Mouse (Mus musculus) midbrain, embryonic 16.5 days (tissue): ENCODE results near the gene Fuz. TPM values are rescaled to one million over a fixed set of nuclear protein-coding genes. Genes with fewer than 3 reads are reported as not detected.
A peak's percentile ranks its signal among the peaks of the same experiment; 100 is the strongest.
"Not testable (repeated sequence)": the region's sequence is repeated elsewhere in the genome, so short reads cannot be mapped to it uniquely, and the experiment has no call there.

Experiments used
- ATAC-seq: fragments of 200-750 bp; cut with Nextera tagmentation; 2 replicates; pipeline ENCODE4 v1.8.0; 2017; ENCODE audit warnings: moderate TSS enrichment
- H3K27ac ChIP-seq: fragments of 300-500 bp; sonication (generic); 2 replicates; pipeline ENCODE4 v1.5.1; 2014; ENCODE audit warnings: mild to moderate bottlenecking, low read length, mixed read lengths
- H3K27me3 ChIP-seq: fragments of 300-500 bp; sonication (generic); 2 replicates; pipeline ENCODE4 v1.6.1; 2014; ENCODE audit warnings: low read depth, low read length, mixed read lengths; ENCODE audit not compliant: control insufficient read depth, insufficient read depth
- H3K36me3 ChIP-seq: fragments of 300-500 bp; sonication (generic); 2 replicates; pipeline ENCODE4 v1.6.1; 2014; ENCODE audit warnings: mild to moderate bottlenecking, low read length, moderate library complexity, mixed read lengths; ENCODE audit not compliant: control insufficient read depth, insufficient read depth
- H3K4me1 ChIP-seq: fragments of 300-500 bp; sonication (generic); 2 replicates; pipeline ENCODE4 v1.6.1; 2014; ENCODE audit warnings: mild to moderate bottlenecking, low read length, mixed read lengths; ENCODE audit not compliant: control insufficient read depth, insufficient read depth
- H3K4me2 ChIP-seq: fragments of 300-500 bp; sonication (generic); 2 replicates; pipeline ENCODE4 v1.6.1; 2014; ENCODE audit warnings: mild to moderate bottlenecking, low read length, mixed read lengths
- H3K4me3 ChIP-seq: fragments of 300-500 bp; sonication (generic); 2 replicates; pipeline ENCODE4 v1.5.1; 2014; ENCODE audit warnings: low read depth, mild to moderate bottlenecking, low read length, moderate library complexity, mixed read lengths
- H3K9ac ChIP-seq: fragments of 300-500 bp; sonication (generic); 2 replicates; pipeline ENCODE4 v1.6.1; 2014; ENCODE audit warnings: low read depth, low read length, mixed read lengths
- H3K9me3 ChIP-seq: fragments of 300-500 bp; sonication (generic); replicated peaks from 2 replicates; pipeline ENCODE4 v1.6.1; 2014; ENCODE audit warnings: mild to moderate bottlenecking, low read length, mixed read lengths; ENCODE audit not compliant: control insufficient read depth, poor library complexity, severe bottlenecking
- WGBS: fragments of 180-500 bp; shearing (Covaris S2); extraction: QIAGEN DNeasy Blood & Tissue Kit; methylation state at CpG from one replicate; pipeline ENCODE4 v1.1.7; 2014; 5-methylcytosine and 5-hydroxymethylcytosine counted together
- polyA plus RNA-seq: library from polyadenylated mRNA; unstranded; fragments of >200 nt; fragmentation: Nextera tagmentation; extraction: Ambion mirVana; gene quantifications from 2 replicates; pipeline ENCODE4 v1.2.1, GENCODE M21; 2015

The Fuz gene
- polyA plus RNA-seq, 1 experiment from 2014 or later, result 20.0 TPM

DNA sequence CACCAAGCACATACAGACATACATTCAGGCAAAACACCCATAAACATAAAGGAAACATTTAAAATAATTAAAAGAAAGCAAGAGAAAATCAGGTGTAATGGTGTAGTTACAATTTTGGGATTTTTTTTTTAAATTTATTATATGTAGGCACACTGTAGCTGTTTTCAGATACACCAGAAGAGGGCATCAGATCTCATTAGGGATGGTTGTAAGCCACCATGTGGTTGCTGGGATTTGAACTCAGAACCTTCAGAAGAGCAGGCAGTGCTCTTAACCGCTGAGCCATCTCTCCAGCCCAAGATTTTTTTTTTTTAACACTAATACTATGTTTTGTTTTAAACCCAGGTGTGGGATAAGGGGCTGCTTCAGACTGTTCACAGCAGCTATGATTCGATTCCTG lies 24.1 kb upstream of the Fuz start:
- H3K9me3 ChIP-seq, H3K36me3 ChIP-seq, H3K27ac ChIP-seq, H3K27me3 ChIP-seq, ATAC-seq, H3K9ac ChIP-seq, H3K4me3 ChIP-seq, H3K4me2 ChIP-seq: not testable (repeated sequence)
- H3K4me1 ChIP-seq, result peaks cover 23% of the 10 kb centered on the region
- 88% methylated on average over 2 of the region's 2 CpGs for WGBS

DNA sequence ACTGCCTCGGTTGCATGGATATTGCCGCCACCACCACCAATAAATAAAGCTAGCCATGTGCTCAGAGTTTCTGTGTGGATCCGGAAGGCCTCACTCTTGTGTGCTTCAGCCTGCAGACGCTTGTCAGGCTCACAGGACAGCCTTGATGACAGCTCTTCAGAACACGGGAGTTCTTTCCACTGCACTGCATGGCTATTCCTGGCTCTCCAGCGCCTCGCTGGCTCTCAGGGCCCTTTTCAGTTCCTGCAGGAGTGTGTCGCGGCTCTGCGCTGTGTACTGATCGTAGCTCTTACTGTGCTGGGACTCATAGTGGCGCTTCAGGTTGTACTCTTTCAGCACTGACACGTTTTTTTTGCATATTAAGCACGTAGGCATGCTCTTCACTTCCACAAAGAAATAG lies 18.0 kb upstream of the Fuz start:
- H3K27me3 ChIP-seq, result no peaks in the 10 kb centered on the region
- no peaks in the 10 kb centered on the region for H3K9me3 ChIP-seq
- no peaks in the 10 kb centered on the region for H3K4me1 ChIP-seq
- no peak overlapping the region for H3K4me3 ChIP-seq
- no peak for ATAC-seq
- H3K4me2 ChIP-seq, result no peak overlapping the region
- peaks cover 49% of the 10 kb centered on the region for H3K36me3 ChIP-seq
- H3K9ac ChIP-seq, result no peak overlapping the region
- 89% methylated on average over 14 of the region's 14 CpGs for WGBS
- no peak overlapping the region for H3K27ac ChIP-seq

DNA sequence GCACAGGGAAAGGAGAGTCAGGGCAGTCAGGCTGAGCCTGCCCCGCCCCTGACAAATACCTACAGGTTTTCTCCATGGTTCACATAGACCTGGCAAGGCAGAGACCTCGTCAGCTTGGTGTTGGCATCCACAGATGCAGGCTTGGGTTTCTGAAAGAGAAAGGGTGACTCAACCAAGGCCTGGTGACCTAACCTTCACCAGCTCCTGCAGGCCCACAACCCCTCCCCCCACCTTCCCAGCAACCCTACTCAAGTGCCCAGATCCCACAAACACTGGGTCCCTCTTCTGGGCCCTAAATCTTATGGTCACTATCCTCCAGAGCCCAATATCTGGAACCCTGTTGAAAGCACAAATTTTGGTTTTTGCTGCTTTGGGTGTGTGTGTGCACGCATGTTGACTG lies 12.8 kb upstream of the Fuz start:
- ATAC-seq, result no peak
- Histone ChIP-seq H3K4me3 (no peak overlapping the region), H3K27ac (no peak overlapping the region), H3K36me3 (peaks cover 61% of the 10 kb centered on the region), H3K4me1 (no peaks in the 10 kb centered on the region), H3K9me3 (no peaks in the 10 kb centered on the region), H3K27me3 (no peaks in the 10 kb centered on the region), H3K9ac (no peak overlapping the region), H3K4me2 (no peak overlapping the region)
- WGBS, result 89% methylated on average over 3 of the region's 3 CpGs

DNA sequence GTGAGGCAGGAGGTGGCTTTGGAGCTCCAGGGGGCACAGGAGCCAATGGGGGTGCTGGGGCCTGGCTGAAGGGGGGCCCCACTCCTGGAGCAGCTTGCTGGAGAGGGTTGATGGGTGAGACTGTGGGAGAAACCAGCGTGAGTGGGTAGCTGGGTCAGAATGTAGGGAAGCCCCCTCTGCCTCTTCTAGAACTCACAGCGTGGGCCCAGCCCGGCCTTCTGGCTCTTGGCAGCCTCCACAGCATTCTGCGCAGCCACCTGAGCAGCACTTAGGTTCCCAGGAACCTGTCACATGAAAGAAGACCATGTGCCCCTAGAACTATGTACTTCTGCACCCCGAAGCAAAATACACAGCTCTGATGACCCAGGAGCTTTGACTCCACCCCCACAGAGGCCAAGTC lies 11.2 kb upstream of the Fuz start:
- peaks cover 50% of the 10 kb centered on the region for H3K36me3 ChIP-seq
- peaks cover 2% of the 10 kb centered on the region; the same call in 1 of the 2 replicates for H3K4me1 ChIP-seq
- H3K9ac ChIP-seq, result no peak overlapping the region
- no peaks in the 10 kb centered on the region for H3K9me3 ChIP-seq
- H3K4me3 ChIP-seq, result no peak overlapping the region
- no peak overlapping the region for H3K27ac ChIP-seq
- no peak for ATAC-seq
- WGBS, result 97% methylated on average over 5 of the region's 5 CpGs
- no peaks in the 10 kb centered on the region for H3K27me3 ChIP-seq
- no peak overlapping the region for H3K4me2 ChIP-seq

DNA sequence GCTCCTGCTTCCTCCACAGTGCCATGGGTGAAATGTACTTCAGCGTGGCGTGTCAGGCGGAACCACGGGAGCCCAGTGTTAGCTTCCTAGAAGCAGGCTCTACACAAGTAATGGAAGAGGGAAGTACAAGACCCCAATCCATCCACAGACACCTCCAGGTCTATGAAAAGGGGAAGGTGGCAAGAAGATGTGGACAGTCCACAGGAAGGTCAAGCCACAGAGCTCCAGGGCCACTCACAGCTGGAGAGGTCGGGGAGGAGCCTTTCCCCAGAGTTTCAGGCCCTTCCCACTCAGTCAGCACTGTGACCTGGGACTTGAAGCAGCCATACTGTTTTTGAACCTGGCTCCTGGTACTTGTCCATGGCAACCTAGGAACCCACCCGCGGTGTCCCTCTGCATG lies 8.9 kb upstream of the Fuz start:
- H3K36me3 ChIP-seq, result peaks cover 32% of the 10 kb centered on the region
- no peak for ATAC-seq
- 90% methylated on average over 7 of the region's 7 CpGs for WGBS

DNA sequence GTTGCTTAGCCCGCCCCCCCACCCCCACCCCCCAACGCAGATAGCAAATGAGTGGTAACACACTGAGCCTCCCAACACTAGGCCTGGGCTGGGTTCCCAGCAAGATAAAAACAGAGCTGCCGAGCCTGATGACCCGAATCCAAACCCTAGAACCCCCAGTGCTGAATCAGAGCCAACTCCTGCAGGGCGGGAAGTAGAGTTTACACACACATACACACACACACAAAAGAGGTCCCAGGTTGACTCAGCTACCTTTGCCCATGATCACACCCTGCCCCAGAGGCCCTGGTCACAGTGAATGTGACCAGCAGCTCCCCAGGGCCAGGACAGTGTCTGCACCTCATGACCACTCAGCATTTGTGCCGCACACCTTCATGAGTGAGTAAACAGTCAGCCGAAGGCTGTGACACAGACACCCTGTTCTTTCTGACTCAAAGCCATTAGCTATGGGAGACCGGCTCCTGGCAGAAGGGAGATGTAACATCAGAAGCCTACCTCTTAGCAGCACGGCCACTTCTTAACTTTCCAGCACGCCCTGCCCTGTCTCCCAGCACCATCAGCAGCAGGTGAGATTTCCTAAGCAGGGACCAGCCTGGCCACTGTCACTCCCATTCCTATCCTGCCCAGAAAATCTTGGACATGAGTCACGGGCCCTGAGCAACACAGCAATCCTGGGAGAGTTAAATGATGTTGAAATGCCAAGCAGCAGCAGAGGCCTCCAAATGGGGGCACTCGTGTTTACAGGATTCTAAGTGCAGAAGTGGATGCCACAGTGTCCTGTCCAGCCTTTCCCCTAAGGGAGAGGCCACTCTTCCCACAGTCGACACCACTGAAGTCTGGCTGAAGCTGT lies 7.4 kb upstream of the Fuz start:
- 85% methylated on average over 13 of the region's 13 CpGs for WGBS
- peaks cover 23% of the 10 kb centered on the region for H3K36me3 ChIP-seq
- ATAC-seq, result no peak

More for the DNA sequence above, 8.9 kb upstream of the Fuz start:
- H3K4me1 ChIP-seq, result peaks cover 19% of the 10 kb centered on the region
- H3K9ac ChIP-seq, result no peak overlapping the region
- no peak overlapping the region for H3K4me2 ChIP-seq
- no peaks in the 10 kb centered on the region for H3K9me3 ChIP-seq
- H3K27me3 ChIP-seq, result no peaks in the 10 kb centered on the region
- H3K27ac ChIP-seq, result no peak overlapping the region
- H3K4me3 ChIP-seq, result no peak overlapping the region

DNA sequence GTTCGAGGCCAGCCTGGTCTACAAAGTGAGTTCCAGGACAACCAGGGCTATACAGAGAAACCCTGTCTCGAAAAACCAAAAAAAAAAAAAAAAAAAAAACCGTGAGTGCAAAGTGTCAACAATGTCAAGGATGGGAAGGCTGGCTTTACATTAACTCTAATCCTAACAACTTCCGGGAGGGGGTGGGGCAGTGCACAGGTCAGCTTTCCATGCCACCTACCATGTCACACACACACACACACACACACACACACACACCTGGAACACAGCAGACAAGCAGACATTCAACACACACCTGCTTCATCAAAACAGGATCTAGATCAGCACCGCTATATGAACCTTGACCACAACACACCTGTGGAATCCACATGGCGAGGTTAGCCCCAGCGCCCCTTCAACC lies 5.7 kb upstream of the Fuz start:
- Histone ChIP-seq H3K4me1 (peaks cover 40% of the 10 kb centered on the region), H3K4me2 (peak overlapping the region; percentile 96), H3K27ac (no peak overlapping the region), H3K27me3 (no peaks in the 10 kb centered on the region), H3K9me3 (no peaks in the 10 kb centered on the region), H3K4me3 (no peak overlapping the region), H3K9ac (no peak overlapping the region; the same call in 1 of the 2 replicates), H3K36me3 (peaks cover 11% of the 10 kb centered on the region)
- WGBS, result 94% methylated on average over 5 of the region's 7 CpGs
- no peak for ATAC-seq

More for the DNA sequence above, 7.4 kb upstream of the Fuz start:
- H3K9ac ChIP-seq, result no peak overlapping the region
- H3K4me2 ChIP-seq, result no peak overlapping the region
- no peak overlapping the region for H3K27ac ChIP-seq
- peaks cover 24% of the 10 kb centered on the region for H3K4me1 ChIP-seq
- H3K9me3 ChIP-seq, result no peaks in the 10 kb centered on the region
- no peaks in the 10 kb centered on the region for H3K27me3 ChIP-seq
- no peak overlapping the region for H3K4me3 ChIP-seq

DNA sequence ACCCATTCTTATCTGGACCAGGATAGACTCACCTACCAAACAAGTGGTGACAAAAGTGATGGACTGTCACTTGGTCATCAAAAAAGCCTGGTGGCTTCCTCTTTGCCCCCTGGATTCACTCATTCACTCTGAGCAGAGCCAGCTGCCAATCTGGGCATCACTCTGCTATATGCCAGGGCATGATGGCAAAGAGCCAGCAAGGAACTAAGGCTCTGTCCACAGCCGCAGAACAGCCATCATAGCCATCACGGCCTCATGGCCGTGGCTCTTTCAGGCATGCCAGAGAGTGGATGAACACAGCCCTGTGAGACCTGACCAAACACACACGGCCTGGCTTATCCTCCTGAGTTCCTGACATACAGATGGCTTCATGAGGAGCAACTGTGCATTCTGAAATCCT lies 5.1 kb upstream of the Fuz start:
- no peaks in the 10 kb centered on the region for H3K27me3 ChIP-seq
- peaks cover 42% of the 10 kb centered on the region for H3K4me1 ChIP-seq
- H3K4me2 ChIP-seq, result peak overlapping the region; percentile 96
- no peaks in the 10 kb centered on the region for H3K9me3 ChIP-seq
- H3K4me3 ChIP-seq, result peak overlapping the region; percentile 75
- H3K9ac ChIP-seq, result peak overlapping the region; percentile 91
- H3K36me3 ChIP-seq, result peaks cover 6% of the 10 kb centered on the region; the same call in 1 of the 2 replicates
- 51% methylated on average over 4 of the region's 4 CpGs for WGBS
- no peak for ATAC-seq
- H3K27ac ChIP-seq, result no peak overlapping the region

DNA sequence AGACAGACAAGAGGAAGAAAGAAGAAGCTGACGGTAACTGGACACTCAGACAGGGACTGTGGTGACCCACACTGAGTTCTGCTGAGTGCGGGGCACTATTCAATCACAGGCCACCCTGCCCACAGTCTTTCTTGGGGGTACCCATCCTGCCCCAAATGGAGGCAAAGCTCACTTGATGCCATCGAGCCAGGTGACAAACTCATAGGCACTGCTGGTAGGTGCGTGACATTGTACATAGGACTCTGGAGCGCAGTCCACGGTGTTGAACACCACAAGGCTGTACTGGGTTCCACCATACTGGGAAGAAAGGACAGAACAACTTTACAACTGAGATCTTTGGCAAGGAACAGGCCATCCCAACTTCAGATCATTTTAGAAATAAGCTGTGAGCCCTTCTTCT lies 4.3 kb upstream of the Fuz start:
- Histone ChIP-seq H3K4me1 (peaks cover 43% of the 10 kb centered on the region), H3K4me2 (peak overlapping the region; percentile 96), H3K4me3 (peak overlapping the region; percentile 75), H3K36me3 (0 out of 2 replicates have a peak, but pooled peaks cover 2% of the 10 kb centered on the region), H3K27ac (peak overlapping the region; percentile 92), H3K27me3 (no peaks in the 10 kb centered on the region), H3K9me3 (no peaks in the 10 kb centered on the region), H3K9ac (peak overlapping the region; percentile 91)
- WGBS, result 13% methylated on average over 6 of the region's 6 CpGs
- ATAC-seq, result no peak
